Mouse (Mus musculus): ENCODE data around the gene Zc3h7a.

- TF ChIP-seq CTCF (IDR thresholded peaks at IDR 0.05; ENCODE audit: low read depth) (no peak), EP300 (optimal IDR thresholded peaks at IDR 0.05) (no peak)
These were observed 14.0 kb upstream of the Zc3h7a start for GRCm38 (mm10) chr16:11190150-11190549.

All from stomach, postnatal 0 days (tissue).